Comparison of ENCODE assay signal across 9 mouse cellular contexts in genomic region chr2:49627611-49628010, GRCm38 (mm10). TPM values are rescaled to one million over a fixed set of nuclear protein-coding genes. Genes with fewer than 3 reads are reported as not detected.
A peak's percentile ranks its signal among the peaks of the same experiment; 100 is the strongest.
DNase-seq lines count a peak whose midpoint lies in the region; ATAC-seq lines count a peak whose summit lies in the region.
"Had no signal": no experiment of that assay in that cellular context is flagged by ENCODE, and none has a peak within 500 bp of the region (broad histone marks: within the 10 kb centered on the region; RNA-seq: fewer than 3 reads in every experiment).

No protein-coding gene starts in this region.

- DNase-seq in midbrain, embryonic 10.5 days (ENCODE audit: low spot score): no peak
- no peak for DNase-seq in midbrain, embryonic 11.5 days (ENCODE audit: low spot score, missing footprints)
- DNase-seq in cerebellum, adult 9-10 months: peak; percentile 93
- no peak for DNase-seq in layer of hippocampus, adult 11-12 months (ENCODE audit: low spot score)
- DNase-seq: heart, adult 2 months had no signal

- 0 out of 2 replicates have a peak overlapping the region, but pooled peaks have one; percentile 17 for H3K27ac ChIP-seq in midbrain, embryonic 10.5 days (replicated peaks)
- no peak overlapping the region for H3K27ac ChIP-seq in midbrain, embryonic 11.5 days (ENCODE audit: low read depth, low read length)
- H3K27ac ChIP-seq in forebrain, embryonic 15.5 days (replicated peaks): peak overlapping the region; percentile 85
- H3K27ac ChIP-seq in neural tube, embryonic 15.5 days (replicated peaks): peak overlapping the region; percentile 45
- H3K27ac ChIP-seq: heart, adult 2 months had no signal

- H3K4me3 ChIP-seq in midbrain, embryonic 10.5 days: no peak overlapping the region
- no peak overlapping the region for H3K4me3 ChIP-seq in midbrain, embryonic 11.5 days (ENCODE audit: low read depth, low read length)
- H3K4me3 ChIP-seq in forebrain, embryonic 15.5 days: no peak overlapping the region
- no peak overlapping the region for H3K4me3 ChIP-seq in neural tube, embryonic 15.5 days (replicated peaks)
- H3K4me3 ChIP-seq: erythroblast, embryonic 14.5 days; heart, adult 2 months had no signal

- peaks cover 52% of the 10 kb centered on the region for H3K36me3 ChIP-seq in midbrain, embryonic 10.5 days
- peaks cover 7% of the 10 kb centered on the region for H3K36me3 ChIP-seq in midbrain, embryonic 11.5 days (ENCODE audit: control insufficient read depth, insufficient read depth, low read length)
- H3K36me3 ChIP-seq in forebrain, embryonic 15.5 days: peaks cover 8% of the 10 kb centered on the region; the same call in 1 of the 2 replicates
- no peaks in the 10 kb centered on the region for H3K36me3 ChIP-seq in neural tube, embryonic 15.5 days

- no peak overlapping the region for H3K9ac ChIP-seq in midbrain, embryonic 11.5 days (ENCODE audit: low read length)
- no peak overlapping the region for H3K9ac ChIP-seq in forebrain, embryonic 15.5 days (replicated peaks)
- no peak overlapping the region for H3K9ac ChIP-seq in neural tube, embryonic 15.5 days (replicated peaks)

- 63% methylated on average over 7 of the region's 7 CpGs for WGBS in midbrain, embryonic 10.5 days
- 63% methylated on average over 7 of the region's 7 CpGs for WGBS in midbrain, embryonic 11.5 days
- 20% methylated on average over 7 of the region's 7 CpGs for WGBS in forebrain, embryonic 15.5 days
- WGBS in neural tube, embryonic 15.5 days: 63% methylated on average over 7 of the region's 7 CpGs

- no peak overlapping the region for H3K4me2 ChIP-seq in midbrain, embryonic 11.5 days
- peak overlapping the region; percentile 23; the same call in 1 of the 2 replicates for H3K4me2 ChIP-seq in forebrain, embryonic 15.5 days (replicated peaks)
- H3K4me2 ChIP-seq in neural tube, embryonic 15.5 days: 0 out of 2 replicates have a peak overlapping the region, but pooled peaks have one; percentile 6

- H3K4me1 ChIP-seq in midbrain, embryonic 10.5 days: peaks cover 36% of the 10 kb centered on the region
- H3K4me1 ChIP-seq in midbrain, embryonic 11.5 days (ENCODE audit: control insufficient read depth, insufficient read depth, low read length): peaks cover 5% of the 10 kb centered on the region
- H3K4me1 ChIP-seq in forebrain, embryonic 15.5 days: peaks cover 58% of the 10 kb centered on the region
- H3K4me1 ChIP-seq in neural tube, embryonic 15.5 days: peaks cover 41% of the 10 kb centered on the region

- no peak for ATAC-seq in midbrain, embryonic 11.5 days (ENCODE audit: low FRiP score)
- ATAC-seq in forebrain, embryonic 15.5 days (replicated peaks): peak; percentile 88
- ATAC-seq in neural tube, embryonic 15.5 days (ENCODE audit: low FRiP score): peak; percentile 19; the same call in 1 of the 2 replicates
- ATAC-seq in inflammation-experienced regulatory T-cells, adult 6 months: no peak

- H3K9me3 ChIP-seq in midbrain, embryonic 10.5 days (replicated peaks): peaks cover 15% of the 10 kb centered on the region; the same call in 1 of the 2 replicates
- H3K9me3 ChIP-seq in midbrain, embryonic 11.5 days (ENCODE audit: control insufficient read depth, low read length): no peaks in the 10 kb centered on the region; the same call in 1 of the 2 replicates
- no peaks in the 10 kb centered on the region for H3K9me3 ChIP-seq in forebrain, embryonic 15.5 days
- no peaks in the 10 kb centered on the region for H3K9me3 ChIP-seq in neural tube, embryonic 15.5 days (replicated peaks)

- H3K27me3 ChIP-seq in midbrain, embryonic 10.5 days (ENCODE audit: low read depth, poor library complexity, severe bottlenecking): no peaks in the 10 kb centered on the region
- H3K27me3 ChIP-seq in midbrain, embryonic 11.5 days (ENCODE audit: control insufficient read depth, insufficient read depth, low read length): no peaks in the 10 kb centered on the region
- no peaks in the 10 kb centered on the region for H3K27me3 ChIP-seq in forebrain, embryonic 15.5 days
- no peaks in the 10 kb centered on the region for H3K27me3 ChIP-seq in neural tube, embryonic 15.5 days (replicated peaks)

RNA-seq across cellular contexts. Expression of gene Kif5c, which starts 8.5 kb away (rescaled TPM):
- polyA plus RNA-seq in midbrain, embryonic 10.5 days (2016; fragmentation: Nextera tagmentation; extraction: Ambion mirVana): 37.3 and 59.0 TPM in 2 replicates
- 96.2 and 96.4 TPM in 2 replicates for polyA plus RNA-seq in midbrain, embryonic 11.5 days (2014; fragmentation: Nextera tagmentation; extraction: Ambion mirVana)
- 171 and 172 TPM in 2 replicates for polyA plus RNA-seq in forebrain, embryonic 15.5 days (2015; fragmentation: Nextera tagmentation; extraction: Ambion mirVana)
- polyA plus RNA-seq in neural tube, embryonic 15.5 days (2015; fragmentation: Nextera tagmentation; extraction: Ambion mirVana): 152 and 181 TPM in 2 replicates
- polyA plus RNA-seq in inflammation-experienced regulatory T-cells, adult 6 months (2017; shearing (Covaris generic)): 1 to 10 TPM; 2.5 to 3.1 (median 2.6) TPM
- polyA plus RNA-seq: erythroblast, embryonic 14.5 days had no signal

Comparison
In these comparisons a context has a peak if more than half of its experiments do, and no peak if none do; other contexts are left out.
1. ATAC-seq: peak in forebrain, embryonic 15.5 days (single experiment) and neural tube, embryonic 15.5 days (single experiment); none in midbrain, embryonic 11.5 days (single experiment) and inflammation-experienced regulatory T-cells, adult 6 months (single experiment).